Mouse (Mus musculus) testis, adult 2 months (tissue): ENCODE data around the gene Macf1. TPM values are rescaled to one million over a fixed set of nuclear protein-coding genes. Genes with fewer than 3 reads are reported as not detected.
A peak's percentile ranks its signal among the peaks of the same experiment; 100 is the strongest.

Source experiments
- H3K27ac ChIP-seq: fragments of 200-500 bp; 2 replicates; pipeline ENCODE4 v1.5.1; 2012; ENCODE audit warnings: low read depth, low read length; ENCODE audit not compliant: control insufficient read depth, insufficient read depth
- H3K27me3 ChIP-seq: fragments of 200-500 bp; 2 replicates; pipeline ENCODE4 v1.6.1; 2012; ENCODE audit warnings: mild to moderate bottlenecking, low read length, moderate library complexity; ENCODE audit not compliant: control insufficient read depth, insufficient read depth
- H3K36me3 ChIP-seq: fragments of 200-500 bp; 2 replicates; pipeline ENCODE4 v1.6.1; 2012; ENCODE audit warnings: mild to moderate bottlenecking, low read length; ENCODE audit not compliant: control insufficient read depth, insufficient read depth
- H3K4me1 ChIP-seq: fragments of 200-500 bp; 2 replicates; pipeline ENCODE4 v1.6.1; 2012; ENCODE audit warnings: low read length; ENCODE audit not compliant: control insufficient read depth, insufficient read depth
- H3K4me3 ChIP-seq: fragments of 200-500 bp; 2 replicates; pipeline ENCODE4 v1.5.1; 2012; ENCODE audit warnings: low read depth, mild to moderate bottlenecking, low read length, moderate library complexity, mixed read lengths; ENCODE audit not compliant: control insufficient read depth
- CTCF ChIP-seq: fragments of 200-500 bp; IDR thresholded peaks from 2 replicates; pipeline ENCODE4 v1.5.1; 2012; ENCODE audit warnings: low read depth, mild to moderate bottlenecking, inconsistent platforms, low read length, moderate library complexity; ENCODE audit not compliant: control insufficient read depth, insufficient read depth, insufficient replicate concordance
- POLR2A ChIP-seq: fragments of 200-500 bp; IDR thresholded peaks from 2 replicates; pipeline ENCODE4 v1.6.1; 2012; ENCODE audit warnings: low read depth, mild to moderate bottlenecking, inconsistent platforms, low read length, moderate library complexity; ENCODE audit not compliant: control insufficient read depth
- polyA plus RNA-seq: library from polyadenylated mRNA; depleted of rRNA; stranded (reverse); fragments of >200 nt; gene quantifications from 2 replicates; pipeline ENCODE4 v1.2.3, GENCODE M21; 2012

The Macf1 gene
- polyA plus RNA-seq, 1 experiment = 24.4 TPM

DNA sequence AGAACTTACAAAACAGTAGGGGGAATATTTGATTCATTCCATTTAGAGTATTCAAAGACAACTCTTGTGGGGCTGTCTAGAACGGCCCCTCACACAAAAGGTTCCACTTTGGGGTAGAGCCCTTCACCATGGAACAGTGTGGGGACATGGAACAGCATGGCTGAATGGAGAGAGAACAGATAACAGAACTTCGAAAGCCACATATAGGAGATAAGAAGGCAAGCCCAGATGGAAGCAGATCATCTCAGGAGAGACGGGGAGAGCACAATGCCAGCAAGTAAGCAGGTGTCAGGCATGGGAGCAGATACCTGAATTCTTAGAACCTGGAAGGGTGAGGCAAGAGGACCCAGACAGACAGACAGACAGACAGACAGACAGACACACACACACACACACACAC lies 266.1 kb downstream of the Macf1 start:
- Histone ChIP-seq H3K27me3 (no peaks in the 10 kb centered on the region), H3K36me3 (no peaks in the 10 kb centered on the region), H3K4me1 (no peaks in the 10 kb centered on the region), H3K27ac (no peak overlapping the region), H3K4me3 (no peak overlapping the region)
- no peak for TF ChIP-seq CTCF
- TF ChIP-seq POLR2A = no peak

DNA sequence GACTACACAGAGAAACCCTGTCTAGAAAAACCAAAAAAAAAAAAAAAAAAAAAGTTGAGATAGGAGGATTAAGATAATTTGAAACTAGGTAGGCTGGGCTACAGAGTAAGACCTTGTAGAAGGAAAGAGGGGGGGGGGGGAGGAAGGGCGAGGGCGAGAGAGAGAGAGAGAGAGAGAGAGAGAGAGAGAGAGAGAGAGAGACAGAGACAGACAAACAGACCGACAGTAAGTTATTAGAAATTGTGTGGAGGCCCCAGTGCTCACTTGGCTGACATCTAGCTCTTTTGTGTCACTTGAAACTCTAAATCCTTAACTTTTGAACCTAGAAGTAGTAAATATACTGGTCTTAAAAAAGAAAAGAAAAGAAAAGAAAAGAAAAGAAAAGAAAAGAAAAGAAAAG lies 266.7 kb downstream of the Macf1 start:
- TF ChIP-seq CTCF (no peak), POLR2A (no peak)
- Histone ChIP-seq H3K36me3 (no peaks in the 10 kb centered on the region), H3K4me3 (no peak overlapping the region), H3K4me1 (peaks cover 4% of the 10 kb centered on the region), H3K27ac (no peak overlapping the region), H3K27me3 (no peaks in the 10 kb centered on the region)

DNA sequence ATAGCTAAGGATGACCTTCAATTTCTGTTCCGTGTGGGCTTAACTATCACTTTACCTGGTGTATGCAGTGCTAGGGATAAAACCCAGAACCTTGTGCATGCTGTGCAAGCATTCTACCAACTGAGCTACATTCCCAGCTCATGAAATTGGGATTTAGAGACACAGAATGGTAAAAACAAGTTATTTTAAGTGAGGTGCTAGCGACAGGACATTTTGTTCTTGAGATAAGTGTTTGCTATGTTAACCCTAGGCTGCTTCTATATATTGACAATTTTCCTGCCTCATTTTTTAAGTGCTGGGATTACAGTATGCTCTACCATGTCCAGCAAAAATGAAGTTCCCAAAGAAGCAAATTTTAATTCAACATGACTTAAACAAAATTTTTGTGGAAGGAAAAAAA lies 267.3 kb downstream of the Macf1 start:
- peaks cover 7% of the 10 kb centered on the region for H3K4me1 ChIP-seq
- H3K27me3 ChIP-seq = no peaks in the 10 kb centered on the region
- H3K36me3 ChIP-seq = no peaks in the 10 kb centered on the region
- H3K4me3 ChIP-seq = no peak overlapping the region
- no peak overlapping the region for H3K27ac ChIP-seq
- TF ChIP-seq POLR2A = no peak
- no peak for TF ChIP-seq CTCF

DNA sequence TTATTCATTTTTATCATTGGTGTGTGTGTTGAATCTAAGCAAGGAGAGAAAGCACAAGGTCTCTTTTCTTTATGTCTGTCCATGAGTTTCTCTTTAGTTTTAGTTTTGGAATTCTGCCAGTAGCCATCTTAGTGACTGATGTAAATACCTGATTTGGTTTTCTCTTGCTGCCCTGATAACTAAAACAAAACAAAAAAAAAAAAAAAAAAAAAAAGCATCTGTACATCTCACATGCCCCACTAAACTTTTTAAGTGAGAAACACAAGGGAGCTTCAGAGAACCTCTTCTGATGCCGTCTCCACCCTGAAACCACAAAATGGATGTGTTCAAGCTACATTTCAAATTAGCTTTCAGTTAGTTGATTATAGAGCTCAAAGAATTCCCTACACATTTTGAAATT lies 268.6 kb downstream of the Macf1 start:
- Histone ChIP-seq H3K27ac (no peak overlapping the region), H3K27me3 (no peaks in the 10 kb centered on the region), H3K4me1 (peaks cover 7% of the 10 kb centered on the region), H3K4me3 (no peak overlapping the region), H3K36me3 (no peaks in the 10 kb centered on the region)
- no peak for TF ChIP-seq POLR2A
- no peak for TF ChIP-seq CTCF

DNA sequence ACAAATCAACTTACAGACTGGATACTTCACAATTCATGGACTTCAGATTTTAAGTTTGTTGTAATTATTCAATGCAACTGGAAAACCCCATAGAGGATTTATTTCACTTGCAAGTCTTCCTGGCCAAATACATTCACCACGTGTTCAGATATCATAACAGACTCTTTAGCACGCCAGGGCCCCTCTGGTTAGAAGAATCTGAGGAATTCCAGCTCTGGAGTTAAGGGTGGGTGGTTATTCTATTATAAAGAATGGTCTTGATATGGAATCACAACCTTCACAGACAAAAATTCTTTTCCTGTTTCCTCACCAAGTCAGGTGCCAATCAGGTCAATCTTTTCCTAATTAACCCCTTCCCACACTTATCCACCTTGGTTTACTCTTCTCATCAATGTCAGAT lies 270.3 kb downstream of the Macf1 start:
- H3K27me3 ChIP-seq = no peaks in the 10 kb centered on the region
- TF ChIP-seq CTCF (no peak), POLR2A (no peak)
- no peak overlapping the region for H3K4me3 ChIP-seq
- H3K27ac ChIP-seq = no peak overlapping the region
- no peaks in the 10 kb centered on the region for H3K36me3 ChIP-seq
- peaks cover 7% of the 10 kb centered on the region for H3K4me1 ChIP-seq

DNA sequence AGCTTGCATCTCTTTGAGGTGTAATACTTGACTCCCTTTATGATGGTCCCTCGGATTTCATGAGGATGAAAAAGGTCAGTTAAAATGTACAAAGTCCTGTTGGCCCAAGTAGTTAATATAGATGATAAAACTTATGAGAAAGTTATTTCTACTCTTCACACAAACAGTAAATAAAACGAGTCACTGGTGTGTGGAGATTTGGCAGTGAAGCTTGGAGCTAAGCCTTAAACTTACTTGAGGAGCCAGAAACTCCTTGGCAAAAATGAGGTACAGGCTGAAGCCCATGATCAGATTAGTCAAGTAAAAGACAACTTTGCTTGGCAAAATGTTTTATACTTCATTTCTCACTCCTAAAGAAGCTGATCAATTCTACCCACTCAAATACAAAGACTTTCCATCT lies 271.2 kb downstream of the Macf1 start:
- H3K36me3 ChIP-seq = no peaks in the 10 kb centered on the region
- peak overlapping the region; percentile 85; the same call in 1 of the 2 replicates for H3K27ac ChIP-seq
- no peaks in the 10 kb centered on the region for H3K27me3 ChIP-seq
- peaks cover 7% of the 10 kb centered on the region for H3K4me1 ChIP-seq
- no peak overlapping the region for H3K4me3 ChIP-seq
- TF ChIP-seq POLR2A (no peak), CTCF (no peak)

DNA sequence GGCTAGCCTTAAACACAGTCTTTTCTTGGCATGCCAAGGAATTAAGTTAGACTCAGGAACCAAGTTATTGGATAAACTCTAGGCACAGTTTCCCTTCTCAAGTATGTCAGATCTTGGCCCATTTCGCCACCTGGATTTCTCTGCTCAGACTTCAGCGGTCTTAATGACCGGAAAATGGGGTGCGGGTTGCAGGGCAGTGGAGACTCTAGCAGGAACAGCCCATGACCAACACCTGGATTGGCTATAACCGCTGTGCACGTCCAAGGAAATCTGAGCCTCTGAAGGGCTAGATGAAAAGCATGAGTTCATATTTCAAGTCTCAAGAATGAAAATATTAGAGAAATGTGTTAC lies 271.7 kb downstream of the Macf1 start:
- TF ChIP-seq POLR2A = no peak
- TF ChIP-seq CTCF = no peak
- H3K4me1 ChIP-seq = peaks cover 7% of the 10 kb centered on the region

More for the DNA sequence above, 271.7 kb downstream of the Macf1 start:
- Histone ChIP-seq H3K27ac (peak overlapping the region; percentile 85), H3K36me3 (no peaks in the 10 kb centered on the region), H3K27me3 (no peaks in the 10 kb centered on the region), H3K4me3 (peak overlapping the region; percentile 87)
